Mouse (Mus musculus): Measurements from ENCODE around the gene Rab21. TPM values are rescaled to one million over a fixed set of nuclear protein-coding genes. Genes with fewer than 3 reads are reported as not detected.

The Rab21 gene
- polyA plus RNA-seq, 1 experiment, result 33.5 TPM

DNA sequence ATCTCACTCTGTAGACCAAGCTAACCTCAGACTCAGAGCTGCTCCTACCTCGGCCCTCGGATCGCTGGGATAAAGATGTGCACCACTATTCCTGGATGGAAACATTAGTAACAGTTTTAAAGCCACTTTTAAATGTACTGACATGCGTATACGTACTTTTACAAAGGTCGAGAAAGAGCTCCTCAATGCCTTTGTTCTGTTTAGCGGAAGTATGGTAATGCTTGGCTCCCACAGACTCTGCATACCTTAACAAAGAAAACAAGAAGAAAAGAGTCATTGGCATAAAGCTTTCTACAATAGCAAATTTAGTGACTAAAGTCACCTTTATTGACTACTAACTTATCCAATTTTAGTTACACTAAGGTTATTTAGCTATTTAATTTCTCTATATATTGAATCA is 20.7 kb downstream of the Rab21 start:
- peaks cover 16% of the 10 kb centered on the region for H3K4me1 ChIP-seq
- no peak overlapping the region for H3K4me3 ChIP-seq (replicated peaks)
- no peaks in the 10 kb centered on the region for H3K9me3 ChIP-seq
- TF ChIP-seq FLI1 (IDR thresholded peaks at IDR 0.05; ENCODE audit: low read length), result no peak
- no peak for TF ChIP-seq GATA1 (IDR thresholded peaks at IDR 0.05; ENCODE audit: borderline replicate concordance, low read length)
- no peaks in the 10 kb centered on the region for H3K27me3 ChIP-seq (replicated peaks)
- peaks cover 93% of the 10 kb centered on the region for H3K36me3 ChIP-seq (replicated peaks; ENCODE audit: low read length)

DNA sequence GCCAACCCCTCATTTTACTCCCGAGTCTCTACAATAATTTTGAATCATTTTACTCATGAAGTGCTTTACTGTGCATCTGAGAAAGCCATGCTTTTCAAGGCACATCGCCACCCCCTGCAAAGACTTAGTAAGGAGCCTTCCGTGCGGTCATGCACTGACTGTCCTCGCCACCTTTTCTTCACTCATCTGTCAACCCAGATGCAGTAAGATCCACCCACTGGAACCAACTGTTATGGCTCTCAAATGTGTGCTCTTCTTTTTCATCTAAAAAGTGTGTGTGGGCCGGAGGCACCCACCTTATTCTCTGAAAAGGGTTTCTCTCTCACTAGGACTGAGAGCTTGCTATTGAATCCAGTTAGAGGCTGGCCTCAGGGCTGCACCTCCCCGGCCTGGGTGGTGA is 21.4 kb downstream of the Rab21 start:
- TF ChIP-seq FLI1 (IDR thresholded peaks at IDR 0.05; ENCODE audit: low read length) (no peak), GATA1 (IDR thresholded peaks at IDR 0.05; ENCODE audit: borderline replicate concordance, low read length) (no peak)
- no peaks in the 10 kb centered on the region for H3K9me3 ChIP-seq
- H3K4me3 ChIP-seq (replicated peaks), result no peak overlapping the region
- H3K4me1 ChIP-seq, result peaks cover 16% of the 10 kb centered on the region
- H3K36me3 ChIP-seq (replicated peaks; ENCODE audit: low read length), result peaks cover 93% of the 10 kb centered on the region
- H3K27me3 ChIP-seq (replicated peaks), result no peaks in the 10 kb centered on the region

DNA sequence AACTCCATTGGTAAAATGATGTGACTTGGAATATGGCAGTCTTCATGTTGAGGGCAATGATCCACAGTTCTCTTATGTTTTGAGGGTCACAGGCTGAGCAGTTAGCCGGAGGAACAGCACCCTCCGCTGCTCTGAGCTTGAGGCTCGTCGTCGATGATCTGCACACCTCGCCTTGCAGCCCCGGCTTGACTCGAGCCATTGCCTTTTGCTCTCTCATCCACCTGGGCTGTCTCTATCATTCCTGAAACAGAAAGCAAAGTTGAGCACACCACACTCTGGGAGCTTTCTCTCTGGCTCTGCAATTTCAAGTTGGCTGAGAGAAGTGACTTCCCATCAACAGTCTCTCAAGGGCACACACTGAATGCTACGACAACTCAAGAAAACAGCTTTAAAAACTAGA is 24.7 kb downstream of the Rab21 start:
- no peaks in the 10 kb centered on the region for H3K9me3 ChIP-seq
- peaks cover 91% of the 10 kb centered on the region for H3K36me3 ChIP-seq (replicated peaks; ENCODE audit: low read length)
- H3K27me3 ChIP-seq (replicated peaks), result no peaks in the 10 kb centered on the region
- H3K4me3 ChIP-seq (replicated peaks), result no peak overlapping the region
- TF ChIP-seq FLI1 (IDR thresholded peaks at IDR 0.05; ENCODE audit: low read length) (no peak), GATA1 (IDR thresholded peaks at IDR 0.05; ENCODE audit: borderline replicate concordance, low read length) (no peak)
- H3K4me1 ChIP-seq, result no peaks in the 10 kb centered on the region

DNA sequence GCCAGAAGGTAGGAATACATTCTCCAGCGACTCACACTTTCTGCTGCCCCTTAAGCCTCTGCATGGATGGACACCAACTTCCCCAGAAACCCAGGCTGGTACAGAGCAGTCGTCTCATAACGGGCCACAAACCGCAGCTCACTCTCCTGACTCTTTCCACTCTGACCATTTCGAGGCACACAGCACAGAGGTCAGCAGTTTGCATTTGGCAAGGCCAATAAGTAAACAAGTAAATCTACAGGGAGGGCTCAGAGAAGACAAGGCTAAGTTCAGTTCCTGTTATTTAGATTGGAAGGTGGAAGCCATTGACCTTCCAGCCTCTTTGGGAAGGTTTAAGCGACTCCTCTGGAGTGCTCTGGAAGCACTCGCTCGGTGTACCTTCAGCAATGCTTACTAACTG is 26.5 kb downstream of the Rab21 start:
- Histone ChIP-seq H3K27me3 (replicated peaks) (no peaks in the 10 kb centered on the region), H3K4me1 (no peaks in the 10 kb centered on the region), H3K36me3 (replicated peaks; ENCODE audit: low read length) (peaks cover 75% of the 10 kb centered on the region), H3K4me3 (replicated peaks) (no peak overlapping the region), H3K9me3 (no peaks in the 10 kb centered on the region)
- TF ChIP-seq FLI1 (IDR thresholded peaks at IDR 0.05; ENCODE audit: low read length), result no peak
- no peak for TF ChIP-seq GATA1 (IDR thresholded peaks at IDR 0.05; ENCODE audit: borderline replicate concordance, low read length)

- Histone ChIP-seq H3K27me3 (replicated peaks) (no peaks in the 10 kb centered on the region), H3K4me3 (replicated peaks) (no peak overlapping the region), H3K4me1 (no peaks in the 10 kb centered on the region), H3K9me3 (no peaks in the 10 kb centered on the region), H3K36me3 (replicated peaks; ENCODE audit: low read length) (peaks cover 29% of the 10 kb centered on the region)
- TF ChIP-seq GATA1 (IDR thresholded peaks at IDR 0.05; ENCODE audit: borderline replicate concordance, low read length) (no peak), FLI1 (IDR thresholded peaks at IDR 0.05; ENCODE audit: low read length) (no peak)
These were observed 31.2 kb downstream of the Rab21 start for GRCm38 (mm10) chr10:115284170-115284569.

GRCm38 (mm10) chr10:115281381-115281780 is 34.0 kb downstream of the Rab21 start:
- Histone ChIP-seq H3K4me1 (no peaks in the 10 kb centered on the region), H3K36me3 (replicated peaks; ENCODE audit: low read length) (peaks cover 4% of the 10 kb centered on the region), H3K9me3 (no peaks in the 10 kb centered on the region), H3K27me3 (replicated peaks) (peaks cover 2% of the 10 kb centered on the region), H3K4me3 (replicated peaks) (no peak overlapping the region)
- TF ChIP-seq FLI1 (IDR thresholded peaks at IDR 0.05; ENCODE audit: low read length) (no peak), GATA1 (IDR thresholded peaks at IDR 0.05; ENCODE audit: borderline replicate concordance, low read length) (no peak)

DNA sequence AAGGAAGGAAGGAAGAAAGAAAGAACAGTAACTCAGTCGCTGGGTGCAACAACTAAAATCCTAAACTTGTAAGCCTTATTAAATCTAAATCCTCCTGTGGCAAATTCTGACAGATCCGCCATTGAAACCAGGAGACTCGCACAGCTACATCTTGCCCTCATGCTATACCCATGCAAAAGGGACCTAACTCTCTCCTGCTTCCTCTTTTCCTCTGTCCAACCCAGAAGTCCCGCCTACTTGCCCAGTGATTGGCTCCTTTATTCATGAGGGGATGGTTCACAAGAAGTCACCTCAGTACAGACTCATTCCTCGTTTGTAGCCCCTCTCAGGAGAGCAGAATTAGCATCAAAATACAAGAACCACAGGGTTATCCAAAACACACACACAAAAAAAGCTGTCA is 43.7 kb downstream of the Rab21 start:
- Histone ChIP-seq H3K27me3 (replicated peaks) (peaks cover under 1% of the 10 kb centered on the region), H3K4me1 (no peaks in the 10 kb centered on the region)

DNA sequence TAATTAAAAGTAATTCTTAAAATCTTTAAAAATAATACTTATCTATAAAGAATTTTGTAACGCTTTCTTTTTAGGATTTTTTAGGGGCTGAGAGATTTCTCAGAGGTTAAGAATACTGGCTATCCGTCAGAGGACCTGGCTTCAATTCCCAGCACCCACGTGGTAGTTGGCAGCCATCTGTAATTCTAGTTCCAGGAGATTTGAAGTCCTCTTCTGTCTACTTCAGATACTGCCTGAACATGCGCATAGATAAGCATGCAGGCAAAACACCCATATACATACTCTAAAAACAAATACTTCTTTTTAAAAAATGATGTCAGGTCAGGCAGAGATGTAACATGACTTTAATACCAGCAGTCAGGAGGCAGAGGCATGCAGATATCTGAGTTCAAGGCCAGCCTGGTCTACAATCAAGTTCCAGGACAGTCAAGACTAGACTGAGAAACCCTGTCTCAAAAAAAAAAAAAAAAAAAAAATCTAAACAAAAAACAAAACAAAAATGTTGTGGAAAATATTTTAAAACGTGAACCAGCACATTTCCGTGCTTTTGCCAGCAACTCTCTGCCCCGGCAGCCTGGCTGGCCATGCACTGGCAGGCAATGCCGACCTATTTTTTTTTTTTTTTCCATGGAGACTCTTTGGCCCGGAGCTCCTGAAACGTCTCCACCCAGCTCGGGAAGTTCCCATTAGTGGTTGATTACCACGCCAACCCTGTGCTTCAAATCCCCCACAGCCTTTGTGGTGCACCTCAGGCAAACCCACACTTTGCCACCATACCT is 44.6 kb downstream of the Rab21 start:
- H3K9me3 ChIP-seq, result peaks cover 12% of the 10 kb centered on the region
- no peak overlapping the region for H3K4me3 ChIP-seq (replicated peaks)
- peaks cover 1% of the 10 kb centered on the region for H3K27me3 ChIP-seq (replicated peaks)
- H3K4me1 ChIP-seq, result no peaks in the 10 kb centered on the region
- TF ChIP-seq FLI1 (IDR thresholded peaks at IDR 0.05; ENCODE audit: low read length) (no peak), GATA1 (IDR thresholded peaks at IDR 0.05; ENCODE audit: borderline replicate concordance, low read length) (no peak)
- H3K36me3 ChIP-seq (replicated peaks; ENCODE audit: low read length), result no peaks in the 10 kb centered on the region

More for the DNA sequence above, 43.7 kb downstream of the Rab21 start:
- peaks cover 12% of the 10 kb centered on the region for H3K9me3 ChIP-seq
- TF ChIP-seq FLI1 (IDR thresholded peaks at IDR 0.05; ENCODE audit: low read length) (no peak), GATA1 (IDR thresholded peaks at IDR 0.05; ENCODE audit: borderline replicate concordance, low read length) (no peak)
- no peaks in the 10 kb centered on the region for H3K36me3 ChIP-seq (replicated peaks; ENCODE audit: low read length)
- no peak overlapping the region for H3K4me3 ChIP-seq (replicated peaks)

GRCm38 (mm10) chr10:115262926-115263562 is 52.4 kb downstream of the Rab21 start:
- TF ChIP-seq GATA1 (IDR thresholded peaks at IDR 0.05; ENCODE audit: borderline replicate concordance, low read length) (no peak), FLI1 (IDR thresholded peaks at IDR 0.05; ENCODE audit: low read length) (no peak)
- Histone ChIP-seq H3K36me3 (replicated peaks; ENCODE audit: low read length) (no peaks in the 10 kb centered on the region), H3K4me1 (no peaks in the 10 kb centered on the region), H3K4me3 (replicated peaks) (no peak overlapping the region), H3K27me3 (replicated peaks) (peaks cover 4% of the 10 kb centered on the region), H3K9me3 (peaks cover 14% of the 10 kb centered on the region)

GRCm38 (mm10) chr10:115262261-115262660 is 53.1 kb downstream of the Rab21 start:
- Histone ChIP-seq H3K27me3 (replicated peaks) (peaks cover 9% of the 10 kb centered on the region), H3K4me3 (replicated peaks) (no peak overlapping the region), H3K4me1 (no peaks in the 10 kb centered on the region), H3K9me3 (peaks cover 11% of the 10 kb centered on the region), H3K36me3 (replicated peaks; ENCODE audit: low read length) (no peaks in the 10 kb centered on the region)
- TF ChIP-seq GATA1 (IDR thresholded peaks at IDR 0.05; ENCODE audit: borderline replicate concordance, low read length), result no peak
- no peak for TF ChIP-seq FLI1 (IDR thresholded peaks at IDR 0.05; ENCODE audit: low read length)
